Mouse (Mus musculus) heart, adult 2 months (tissue): ENCODE results near the gene Arl5c.

Experiments
- CTCF ChIP-seq: fragments of 200-600 bp; IDR thresholded peaks from 2 replicates; pipeline ENCODE4 v1.8.1; 2022; ENCODE audit warnings: antibody characterized with exemption, mild to moderate bottlenecking, moderate library complexity
- EP300 ChIP-seq: fragments of 200-500 bp; IDR thresholded peaks from 2 replicates; pipeline ENCODE4 v1.6.1; 2011; ENCODE audit warnings: low read depth, low read length, control low read depth; ENCODE audit not compliant: insufficient read depth
- POLR2A ChIP-seq: fragments of 200-500 bp; IDR thresholded peaks from 2 replicates; pipeline ENCODE4 v1.6.1; 2011; ENCODE audit warnings: mild to moderate bottlenecking, low read depth, low read length, control low read depth; ENCODE audit not compliant: insufficient read depth

GRCm38 (mm10) chr11:98037871-98038270 is 41.9 kb upstream of the Arl5c start:
- TF ChIP-seq CTCF (no peak), POLR2A (no peak), EP300 (no peak)
